Mouse (Mus musculus) liver, embryonic 11.5 days (tissue): ENCODE measurements around the gene Gm3417. TPM values are rescaled to one million over a fixed set of nuclear protein-coding genes. Genes with fewer than 3 reads are reported as not detected.
"Not testable (repeated sequence)": the region's sequence is repeated elsewhere in the genome, so short reads cannot be mapped to it uniquely, and the experiment has no call there.

Experiments used
- ATAC-seq: fragments of 200-750 bp; cut with Nextera tagmentation; replicated peaks from 2 replicates; pipeline ENCODE4 v1.8.0; 2017; ENCODE audit warnings: moderate number of reproducible peaks, mild to moderate bottlenecking, moderate TSS enrichment, moderate library complexity; ENCODE audit not compliant: low FRiP score
- DNase-seq: peaks from one replicate; pipeline ENCODE4 v3.0.0-alpha.2; 2017; ENCODE audit warnings: low spot score
- H3K27ac ChIP-seq: fragments of 300-500 bp; sonication (generic); 2 replicates; pipeline ENCODE4 v1.5.1; 2014; ENCODE audit warnings: mild to moderate bottlenecking, low read depth, low read length, control low read depth
- H3K27me3 ChIP-seq: fragments of 300-500 bp; sonication (generic); replicated peaks from 2 replicates; pipeline ENCODE4 v1.6.1; 2014; ENCODE audit warnings: low read length, mixed read lengths; ENCODE audit not compliant: control insufficient read depth, insufficient read depth
- H3K36me3 ChIP-seq: fragments of 300-500 bp; sonication (generic); 2 replicates; pipeline ENCODE4 v1.6.1; 2014; ENCODE audit warnings: mild to moderate bottlenecking, low read length, moderate library complexity, mixed read lengths; ENCODE audit not compliant: control insufficient read depth, insufficient read depth
- H3K4me1 ChIP-seq: fragments of 300-500 bp; sonication (generic); replicated peaks from 2 replicates; pipeline ENCODE4 v1.6.1; 2014; ENCODE audit warnings: low read length, mixed read lengths; ENCODE audit not compliant: control insufficient read depth, insufficient read depth
- H3K4me2 ChIP-seq: fragments of 300-500 bp; sonication (generic); 2 replicates; pipeline ENCODE4 v1.6.1; 2014; ENCODE audit warnings: mild to moderate bottlenecking, control low read depth, moderate library complexity
- H3K4me3 ChIP-seq: fragments of 300-500 bp; sonication (generic); 2 replicates; pipeline ENCODE4 v1.5.1; 2014; ENCODE audit warnings: low read depth, low read length, control low read depth
- H3K9ac ChIP-seq: fragments of 300-500 bp; sonication (generic); 2 replicates; pipeline ENCODE4 v1.6.1; 2014; ENCODE audit warnings: low read depth, low read length, control low read depth
- H3K9me3 ChIP-seq: fragments of 300-500 bp; sonication (generic); 2 replicates; pipeline ENCODE4 v1.6.1; 2016; ENCODE audit warnings: low read length, inconsistent platforms, mixed read lengths; ENCODE audit not compliant: control insufficient read depth
- WGBS: fragments of 180-500 bp; shearing (Covaris S2); extraction: QIAGEN DNeasy Blood & Tissue Kit; methylation state at CpG from one replicate; pipeline ENCODE4 v1.1.7; 2014; 5-methylcytosine and 5-hydroxymethylcytosine counted together
- polyA plus RNA-seq: library from polyadenylated mRNA; unstranded; fragments of >200 nt; fragmentation: Nextera tagmentation; extraction: Ambion mirVana; gene quantifications from 2 replicates; pipeline ENCODE4 v1.2.1, GENCODE M21; 2014

The Gm3417 gene
- 1.3 and 2.6 TPM in 2 replicates for polyA plus RNA-seq

GRCm38 (mm10) chr17:14978362-14979038, at the start of gene Gm3417, which contains the start of gene 9030025P20Rik:
Gm3417 (minus strand) TSS chr17:14978790.
9030025P20Rik (plus strand) TSS chr17:14978468.
- not testable (repeated sequence) for H3K9me3 ChIP-seq, H3K9ac ChIP-seq, H3K4me2 ChIP-seq, H3K4me3 ChIP-seq, H3K4me1 ChIP-seq, DNase-seq, H3K36me3 ChIP-seq, H3K27me3 ChIP-seq, H3K27ac ChIP-seq
- peak; percentile 95 for ATAC-seq
- WGBS, result no CpG with 5 or more reads among the region's 60 CpGs

- not testable (repeated sequence) for H3K27ac ChIP-seq, H3K27me3 ChIP-seq, H3K4me1 ChIP-seq, H3K9me3 ChIP-seq, H3K36me3 ChIP-seq, H3K4me2 ChIP-seq, H3K4me3 ChIP-seq, H3K9ac ChIP-seq, DNase-seq
- peak; percentile 16; the same call in 1 of the 2 replicates for ATAC-seq
- no CpG with 5 or more reads among the region's 6 CpGs for WGBS
Measured at GRCm38 (mm10) chr17:15025513-15025912, 46.9 kb upstream of the Gm3417 start.

- H3K9ac ChIP-seq, H3K4me3 ChIP-seq, H3K9me3 ChIP-seq, H3K4me1 ChIP-seq, H3K27ac ChIP-seq, DNase-seq, H3K27me3 ChIP-seq, H3K36me3 ChIP-seq, H3K4me2 ChIP-seq: not testable (repeated sequence)
- peak; percentile 72 for ATAC-seq
- no CpG with 5 or more reads among the region's 48 CpGs for WGBS
Measured at GRCm38 (mm10) chr17:15024502-15025193, 46.1 kb upstream of the Gm3417 start.

GRCm38 (mm10) chr17:15023878-15024492, 45.4 kb upstream of the Gm3417 start:
- not testable (repeated sequence) for H3K36me3 ChIP-seq, DNase-seq, H3K27ac ChIP-seq, H3K9ac ChIP-seq, H3K4me1 ChIP-seq, H3K4me3 ChIP-seq, H3K27me3 ChIP-seq, H3K9me3 ChIP-seq, H3K4me2 ChIP-seq
- WGBS, result no CpG with 5 or more reads among the region's 97 CpGs
- ATAC-seq, result peak; percentile 61

- not testable (repeated sequence) for H3K36me3 ChIP-seq, H3K4me3 ChIP-seq, H3K27me3 ChIP-seq, H3K9ac ChIP-seq, H3K4me2 ChIP-seq, H3K9me3 ChIP-seq, H3K27ac ChIP-seq, H3K4me1 ChIP-seq, ATAC-seq
- DNase-seq, result peak; percentile 28
- 85% methylated on average over 3 of the region's 3 CpGs for whole genome bisulfite sequencing
Measured at GRCm38 (mm10) chr17:15021503-15022220, 43.1 kb upstream of the Gm3417 start.

GRCm38 (mm10) chr17:15009706-15010413, 31.3 kb upstream of the Gm3417 start, which contains the start of gene Gm3435:
Gm3435 (plus strand) TSS chr17:15010176.
- H3K27ac ChIP-seq, H3K27me3 ChIP-seq, H3K9ac ChIP-seq, H3K9me3 ChIP-seq, H3K4me1 ChIP-seq, H3K4me2 ChIP-seq, H3K4me3 ChIP-seq, H3K36me3 ChIP-seq, DNase-seq: not testable (repeated sequence)
- WGBS, result no CpG with 5 or more reads among the region's 60 CpGs
- peak; percentile 94 for ATAC-seq

- no CpG with 5 or more reads among the region's 3 CpGs for WGBS
Measured at GRCm38 (mm10) chr17:15009088-15009487, 30.5 kb upstream of the Gm3417 start.

GRCm38 (mm10) chr17:15000047-15000446, 21.5 kb upstream of the Gm3417 start:
- no CpG with 5 or more reads among the region's 4 CpGs for WGBS

More at GRCm38 (mm10) chr17:15009088-15009487, 30.5 kb upstream of the Gm3417 start:
- not testable (repeated sequence) for H3K4me3 ChIP-seq, H3K4me1 ChIP-seq, H3K27me3 ChIP-seq, H3K36me3 ChIP-seq, H3K4me2 ChIP-seq, H3K9me3 ChIP-seq, H3K9ac ChIP-seq, H3K27ac ChIP-seq, DNase-seq
- ATAC-seq, result peak; percentile 55

More at GRCm38 (mm10) chr17:15000047-15000446, 21.5 kb upstream of the Gm3417 start:
- not testable (repeated sequence) for H3K36me3 ChIP-seq, H3K4me3 ChIP-seq, H3K9ac ChIP-seq, H3K27ac ChIP-seq, H3K9me3 ChIP-seq, H3K4me2 ChIP-seq, H3K4me1 ChIP-seq, DNase-seq, H3K27me3 ChIP-seq
- peak; percentile 83 for ATAC-seq
